Mouse (Mus musculus): ENCODE data around the gene Mptx1. TPM values are rescaled to one million over a fixed set of nuclear protein-coding genes. Genes with fewer than 3 reads are reported as not detected.
"Not testable (repeated sequence)": the region's sequence is repeated elsewhere in the genome, so short reads cannot be mapped to it uniquely, and the experiment has no call there.

The Mptx1 gene
- not detected in 2 replicates for polyA plus RNA-seq (2012)

- no peak for TF ChIP-seq TAL1 (IDR thresholded peaks at IDR 0.05; ENCODE audit: low read length)
- no peak for TF ChIP-seq GATA1 (IDR thresholded peaks at IDR 0.05; ENCODE audit: low read length)
- Histone ChIP-seq H3K4me3 (replicated peaks) (no peak within 1 kb of the TSS), H3K36me3 (ENCODE audit: control insufficient read depth) (no peaks in the 10 kb centered on the region), H3K4me1 (ENCODE audit: control insufficient read depth) (no peaks in the 10 kb centered on the region), H3K27me3 (ENCODE audit: control insufficient read depth) (no peaks in the 10 kb centered on the region), H3K9me3 (ENCODE audit: control insufficient read depth, low read length) (no peaks in the 10 kb centered on the region)
Observed at GRCm38 (mm10) chr1:174330218-174330617, at the start of gene Mptx1. Gene Mptx1 (plus strand): TSS chr1:174330518.

GRCm38 (mm10) chr1:174303162-174303561 lies 27.2 kb upstream of the Mptx1 start:
- Histone ChIP-seq H3K27me3 (ENCODE audit: control insufficient read depth) (no peaks in the 10 kb centered on the region), H3K4me3 (replicated peaks) (no peak overlapping the region), H3K9me3 (ENCODE audit: control insufficient read depth, low read length) (no peaks in the 10 kb centered on the region), H3K36me3 (ENCODE audit: control insufficient read depth) (no peaks in the 10 kb centered on the region), H3K4me1 (ENCODE audit: control insufficient read depth) (no peaks in the 10 kb centered on the region)
- TF ChIP-seq GATA1 (IDR thresholded peaks at IDR 0.05; ENCODE audit: low read length) (no peak), TAL1 (IDR thresholded peaks at IDR 0.05; ENCODE audit: low read length) (no peak)

DNA sequence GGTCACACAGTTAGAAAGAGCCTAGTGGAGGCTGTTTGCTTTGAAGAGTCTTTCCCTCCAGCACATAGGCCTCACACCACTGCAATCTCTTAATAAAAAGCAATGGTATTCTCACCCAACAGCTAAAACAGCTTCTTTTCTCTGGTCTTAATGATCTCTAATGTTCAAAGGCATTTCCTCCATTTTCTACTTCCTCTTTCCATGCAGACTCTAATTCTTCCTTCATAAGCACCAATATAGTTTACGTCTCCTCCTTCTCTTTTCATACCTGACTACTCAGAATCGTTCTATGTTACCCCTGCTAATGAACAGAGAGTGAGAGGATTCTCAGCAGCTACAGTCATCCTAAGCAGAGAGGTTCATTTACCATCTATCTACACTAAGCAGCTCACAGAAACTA lies 13.0 kb upstream of the Mptx1 start:
- H3K9me3 ChIP-seq (ENCODE audit: control insufficient read depth, low read length) = no peaks in the 10 kb centered on the region
- TF ChIP-seq GATA1 (IDR thresholded peaks at IDR 0.05; ENCODE audit: low read length) (no peak), TAL1 (IDR thresholded peaks at IDR 0.05; ENCODE audit: low read length) (no peak)
- no peaks in the 10 kb centered on the region for H3K4me1 ChIP-seq (ENCODE audit: control insufficient read depth)
- H3K36me3 ChIP-seq (ENCODE audit: control insufficient read depth) = no peaks in the 10 kb centered on the region
- no peaks in the 10 kb centered on the region for H3K27me3 ChIP-seq (ENCODE audit: control insufficient read depth)
- no peak overlapping the region for H3K4me3 ChIP-seq (replicated peaks)

DNA sequence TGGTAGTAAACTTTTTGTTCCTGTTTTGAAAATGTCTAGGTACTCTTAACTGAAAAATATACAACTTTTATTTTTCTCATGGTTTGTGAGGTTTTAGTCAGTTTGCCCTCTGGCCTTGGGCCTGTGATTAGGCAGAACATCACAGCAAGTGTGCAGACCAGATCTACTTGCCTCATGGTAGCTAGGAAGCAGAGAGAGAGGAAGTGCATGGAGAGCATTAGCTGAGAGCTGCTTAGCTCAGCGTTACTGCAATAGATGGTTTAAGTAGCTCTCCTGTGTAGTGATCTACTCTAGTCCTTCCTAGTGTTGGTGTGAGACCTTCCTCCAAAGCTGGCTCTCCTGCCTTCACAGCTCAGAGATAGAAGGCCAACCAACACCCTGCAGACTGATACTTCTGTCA lies 23.3 kb downstream of the Mptx1 start:
- not testable (repeated sequence) for H3K9me3 ChIP-seq (ENCODE audit: control insufficient read depth, low read length); H3K4me1 ChIP-seq (ENCODE audit: control insufficient read depth); H3K36me3 ChIP-seq (ENCODE audit: control insufficient read depth); H3K27me3 ChIP-seq (ENCODE audit: control insufficient read depth); H3K4me3 ChIP-seq (replicated peaks)

GRCm38 (mm10) chr1:174354640-174355039 lies 24.3 kb downstream of the Mptx1 start:
- Histone ChIP-seq H3K27me3 (ENCODE audit: control insufficient read depth) (no peaks in the 10 kb centered on the region), H3K4me1 (ENCODE audit: control insufficient read depth) (no peaks in the 10 kb centered on the region), H3K4me3 (replicated peaks) (no peak overlapping the region), H3K36me3 (ENCODE audit: control insufficient read depth) (no peaks in the 10 kb centered on the region), H3K9me3 (ENCODE audit: control insufficient read depth, low read length) (no peaks in the 10 kb centered on the region)
- no peak for TF ChIP-seq TAL1 (IDR thresholded peaks at IDR 0.05; ENCODE audit: low read length)
- no peak for TF ChIP-seq GATA1 (IDR thresholded peaks at IDR 0.05; ENCODE audit: low read length)

DNA sequence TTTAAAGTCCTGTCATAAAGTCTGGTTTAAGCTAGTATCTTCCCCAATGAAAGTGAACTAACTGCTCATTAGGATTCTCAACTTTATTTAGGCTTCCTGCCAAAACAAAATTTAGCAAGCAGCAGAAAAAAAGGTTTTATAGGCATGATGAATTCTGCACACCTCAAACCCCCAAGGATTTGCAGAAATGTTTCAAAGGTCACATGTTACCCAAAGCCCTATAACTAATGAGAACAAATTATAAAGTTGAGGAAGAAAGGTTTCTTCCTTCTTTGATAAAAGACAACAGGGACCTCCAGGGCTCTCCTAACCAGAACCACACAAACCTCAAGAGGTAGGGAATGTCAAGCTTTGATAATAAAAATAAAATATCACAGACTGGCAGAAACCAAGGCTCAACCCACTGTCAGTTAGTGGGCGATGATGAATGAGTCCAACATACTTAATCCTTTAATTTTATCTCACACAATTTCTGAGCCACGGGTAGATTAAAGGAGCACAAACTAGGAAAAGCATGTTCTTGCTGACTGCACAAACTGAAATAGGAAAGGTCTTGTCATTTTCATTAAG lies 34.6 kb downstream of the Mptx1 start, which contains the start of gene Olfr417:
TSS of gene Olfr417 (plus strand) at position 241 of the 570 bp plus-strand sequence.
- no peak for TF ChIP-seq GATA1 (IDR thresholded peaks at IDR 0.05; ENCODE audit: low read length)
- TF ChIP-seq TAL1 (IDR thresholded peaks at IDR 0.05; ENCODE audit: low read length) = no peak
- H3K27me3 ChIP-seq (ENCODE audit: control insufficient read depth) = no peaks in the 10 kb centered on the region
- no peak within 1 kb of the TSS for H3K4me3 ChIP-seq (replicated peaks)
- no peaks in the 10 kb centered on the region for H3K9me3 ChIP-seq (ENCODE audit: control insufficient read depth, low read length)
- no peaks in the 10 kb centered on the region for H3K36me3 ChIP-seq (ENCODE audit: control insufficient read depth)
- H3K4me1 ChIP-seq (ENCODE audit: control insufficient read depth) = no peaks in the 10 kb centered on the region

DNA sequence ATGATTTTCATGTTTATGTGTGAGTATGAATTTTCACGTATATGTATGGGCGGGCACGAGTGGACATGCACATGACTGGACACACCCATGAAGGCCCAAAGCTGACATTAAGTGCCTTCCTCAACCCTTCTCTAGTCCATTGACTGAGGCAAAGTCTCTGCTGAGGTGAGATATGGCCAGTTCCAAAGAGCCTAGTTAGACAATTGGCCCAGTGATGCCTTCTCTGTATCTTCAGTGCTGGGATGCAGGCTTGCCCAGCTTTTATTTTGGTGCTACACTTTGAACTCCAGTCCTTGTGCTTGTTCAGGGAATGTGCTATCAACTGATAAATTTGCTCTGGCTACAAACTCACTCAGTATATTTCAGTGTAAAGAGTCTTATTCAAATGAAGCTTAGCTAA lies 43.5 kb downstream of the Mptx1 start:
- Histone ChIP-seq H3K4me3 (replicated peaks) (no peak overlapping the region), H3K27me3 (ENCODE audit: control insufficient read depth) (no peaks in the 10 kb centered on the region), H3K36me3 (ENCODE audit: control insufficient read depth) (no peaks in the 10 kb centered on the region), H3K9me3 (ENCODE audit: control insufficient read depth, low read length) (no peaks in the 10 kb centered on the region), H3K4me1 (ENCODE audit: control insufficient read depth) (no peaks in the 10 kb centered on the region)
- no peak for TF ChIP-seq GATA1 (IDR thresholded peaks at IDR 0.05; ENCODE audit: low read length)
- no peak for TF ChIP-seq TAL1 (IDR thresholded peaks at IDR 0.05; ENCODE audit: low read length)

Other genes with a start within 250 kb of the Mptx1 start
- gene Olfr429, start 246.2 kb upstream of the Mptx1 start, polyA plus RNA-seq (2012) = not detected in 2 replicates
- gene Olfr427, start 233.6 kb upstream of the Mptx1 start, polyA plus RNA-seq (2012) = not detected in 2 replicates
- not detected in 2 replicates for gene Olfr231, start 209.4 kb upstream of the Mptx1 start, polyA plus RNA-seq (2012)
- not detected in 2 replicates for gene Olfr424, start 199.0 kb upstream of the Mptx1 start, polyA plus RNA-seq (2012)
- not detected in 2 replicates for gene Olfr420, start 174.9 kb upstream of the Mptx1 start, polyA plus RNA-seq (2012)
- gene Spta1, start 157.7 kb upstream of the Mptx1 start, polyA plus RNA-seq (2012) = 3.5 and 4.1 TPM in 2 replicates
- not detected in 2 replicates for gene Olfr419, start 78.5 kb upstream of the Mptx1 start, polyA plus RNA-seq (2012)
- 0.01 TPM in 1 of 2 replicates, not detected in the other for gene Olfr417, start 34.6 kb downstream of the Mptx1 start, polyA plus RNA-seq (2012)
- not detected in 2 replicates for gene Olfr248, start 60.5 kb downstream of the Mptx1 start, polyA plus RNA-seq (2012)
- not detected in 2 replicates for gene Olfr414, start 93.5 kb downstream of the Mptx1 start, polyA plus RNA-seq (2012)
- not detected in 2 replicates for gene Olfr220, start 111.6 kb downstream of the Mptx1 start, polyA plus RNA-seq (2012)
- 0.02 TPM in 1 of 2 replicates, not detected in the other for gene Fmn2, start 171.3 kb downstream of the Mptx1 start, polyA plus RNA-seq (2012)

Data from erythroblast, embryonic 14.5 days (primary cell).